Mouse (Mus musculus) hindbrain, embryonic 14.5 days (tissue): ENCODE measurements around the gene Apmap. TPM values are rescaled to one million over a fixed set of nuclear protein-coding genes. Genes with fewer than 3 reads are reported as not detected.

Source experiments
- ATAC-seq: fragments of 200-750 bp; cut with Nextera tagmentation; 2 replicates; pipeline ENCODE4 v1.8.0; 2017; ENCODE audit warnings: moderate number of reproducible peaks, mild to moderate bottlenecking, moderate TSS enrichment, moderate library complexity; ENCODE audit not compliant: low FRiP score
- DNase-seq: peaks from one replicate; pipeline ENCODE4 v3.0.0-alpha.2; 2015; ENCODE audit warnings: low spot score
- H3K27ac ChIP-seq: fragments of 300-500 bp; sonication (generic); 2 replicates; pipeline ENCODE4 v1.5.1; 2014; ENCODE audit warnings: mild to moderate bottlenecking, moderate library complexity
- H3K27me3 ChIP-seq: fragments of 300-500 bp; sonication (generic); 2 replicates; pipeline ENCODE4 v1.6.1; 2014; ENCODE audit warnings: mild to moderate bottlenecking, low read length, mixed read lengths; ENCODE audit not compliant: control insufficient read depth, insufficient read depth
- H3K36me3 ChIP-seq: fragments of 300-500 bp; sonication (generic); replicated peaks from 2 replicates; pipeline ENCODE4 v1.6.1; 2014; ENCODE audit not compliant: control insufficient read depth, insufficient read depth
- H3K4me1 ChIP-seq: fragments of 300-500 bp; sonication (generic); replicated peaks from 2 replicates; pipeline ENCODE4 v1.6.1; 2014; ENCODE audit warnings: antibody characterized with exemption, low read length, mixed read lengths; ENCODE audit not compliant: control insufficient read depth, insufficient read depth
- H3K4me2 ChIP-seq: fragments of 300-500 bp; sonication (generic); replicated peaks from 2 replicates; pipeline ENCODE4 v1.6.1; 2014; ENCODE audit warnings: mild to moderate bottlenecking, moderate library complexity
- H3K4me3 ChIP-seq: fragments of 300-500 bp; sonication (generic); replicated peaks from 2 replicates; pipeline ENCODE4 v1.5.1; 2014; ENCODE audit warnings: mild to moderate bottlenecking, low read length
- H3K9ac ChIP-seq: fragments of 300-500 bp; sonication (generic); 2 replicates; pipeline ENCODE4 v1.6.1; 2014
- H3K9me3 ChIP-seq: fragments of 300-500 bp; sonication (generic); 2 replicates; pipeline ENCODE4 v1.6.1; 2016; ENCODE audit warnings: low read length; ENCODE audit not compliant: control insufficient read depth
- WGBS: fragments of 180-500 bp; shearing (Covaris S2); extraction: QIAGEN DNeasy Blood & Tissue Kit; methylation state at CpG from one replicate; pipeline ENCODE4 v1.1.7; 2014; 5-methylcytosine and 5-hydroxymethylcytosine counted together
- polyA plus RNA-seq: library from polyadenylated mRNA; unstranded; fragments of >200 nt; fragmentation: Nextera tagmentation; extraction: Ambion mirVana; gene quantifications from 2 replicates; pipeline ENCODE4 v1.2.1, GENCODE M21; 2014

Gene Apmap
- polyA plus RNA-seq, 1 experiment from 2014 or later = 41.6 TPM

- no peak overlapping the region for H3K9ac ChIP-seq
- peaks cover 38% of the 10 kb centered on the region for H3K36me3 ChIP-seq
- H3K27ac ChIP-seq = no peak overlapping the region
- no peaks in the 10 kb centered on the region for H3K4me1 ChIP-seq
- no peak overlapping the region for H3K4me2 ChIP-seq
- no peak overlapping the region for H3K4me3 ChIP-seq
- no peaks in the 10 kb centered on the region for H3K27me3 ChIP-seq
- DNase-seq (no peak), ATAC-seq (no peak)
- WGBS = 92% methylated on average over 4 of the region's 4 CpGs
- H3K9me3 ChIP-seq = no peaks in the 10 kb centered on the region
Measured at GRCm38 (mm10) chr2:150629255-150629654, 20.9 kb upstream of the Apmap start.

- peaks cover 34% of the 10 kb centered on the region for H3K36me3 ChIP-seq
- WGBS = 80% methylated on average over 6 of the region's 6 CpGs
- DNase-seq = no peak
Measured at GRCm38 (mm10) chr2:150627140-150627539, 18.8 kb upstream of the Apmap start.

GRCm38 (mm10) chr2:150624926-150625325 is 16.6 kb upstream of the Apmap start:
- WGBS = 94% methylated on average over 8 of the region's 8 CpGs
- Histone ChIP-seq H3K27me3 (no peaks in the 10 kb centered on the region), H3K27ac (no peak overlapping the region), H3K4me2 (no peak overlapping the region), H3K4me3 (no peak overlapping the region), H3K9ac (no peak overlapping the region), H3K9me3 (no peaks in the 10 kb centered on the region), H3K36me3 (peaks cover 29% of the 10 kb centered on the region), H3K4me1 (no peaks in the 10 kb centered on the region)
- ATAC-seq (no peak), DNase-seq (no peak)

More at GRCm38 (mm10) chr2:150627140-150627539, 18.8 kb upstream of the Apmap start:
- Histone ChIP-seq H3K9ac (no peak overlapping the region), H3K9me3 (no peaks in the 10 kb centered on the region), H3K4me2 (no peak overlapping the region), H3K4me3 (no peak overlapping the region), H3K27me3 (no peaks in the 10 kb centered on the region), H3K4me1 (no peaks in the 10 kb centered on the region), H3K27ac (no peak overlapping the region)
- no peak for ATAC-seq

GRCm38 (mm10) chr2:150623957-150624356 is 15.6 kb upstream of the Apmap start:
- H3K27me3 ChIP-seq = no peaks in the 10 kb centered on the region
- peaks cover 36% of the 10 kb centered on the region for H3K36me3 ChIP-seq
- no peak for ATAC-seq
- 91% methylated on average over 3 of the region's 3 CpGs for WGBS
- H3K9ac ChIP-seq = no peak overlapping the region
- no peaks in the 10 kb centered on the region for H3K4me1 ChIP-seq
- no peak overlapping the region for H3K4me2 ChIP-seq
- H3K9me3 ChIP-seq = no peaks in the 10 kb centered on the region
- no peak overlapping the region for H3K27ac ChIP-seq
- DNase-seq = no peak
- H3K4me3 ChIP-seq = no peak overlapping the region

GRCm38 (mm10) chr2:150621698-150622097 is 13.3 kb upstream of the Apmap start:
- 77% methylated on average over 3 of the region's 3 CpGs for WGBS
- H3K9ac ChIP-seq = no peak overlapping the region

GRCm38 (mm10) chr2:150610097-150610496 is 1.7 kb upstream of the Apmap start:
- no peak for DNase-seq
- no peak for ATAC-seq
- 81% methylated on average over 3 of the region's 3 CpGs for WGBS
- H3K27me3 ChIP-seq = no peaks in the 10 kb centered on the region
- no peak overlapping the region for H3K27ac ChIP-seq
- peaks cover 10% of the 10 kb centered on the region for H3K4me1 ChIP-seq
- no peaks in the 10 kb centered on the region for H3K36me3 ChIP-seq
- no peak overlapping the region for H3K9ac ChIP-seq
- H3K4me3 ChIP-seq = no peak overlapping the region
- H3K4me2 ChIP-seq = no peak overlapping the region
- H3K9me3 ChIP-seq = no peaks in the 10 kb centered on the region

More at GRCm38 (mm10) chr2:150621698-150622097, 13.3 kb upstream of the Apmap start:
- no peak overlapping the region for H3K4me2 ChIP-seq
- H3K4me3 ChIP-seq = no peak overlapping the region
- H3K4me1 ChIP-seq = no peaks in the 10 kb centered on the region
- no peaks in the 10 kb centered on the region for H3K27me3 ChIP-seq
- H3K36me3 ChIP-seq = peaks cover 28% of the 10 kb centered on the region
- no peak overlapping the region for H3K27ac ChIP-seq
- ATAC-seq (no peak), DNase-seq (no peak)
- no peaks in the 10 kb centered on the region for H3K9me3 ChIP-seq

- peak overlapping the region; percentile 51 for H3K27ac ChIP-seq
- H3K9me3 ChIP-seq = no peaks in the 10 kb centered on the region
- 1% methylated on average over 10 of the region's 10 CpGs for WGBS
- no peaks in the 10 kb centered on the region for H3K36me3 ChIP-seq
- H3K4me3 ChIP-seq = peak overlapping the region; percentile 82
- H3K9ac ChIP-seq = peak overlapping the region; percentile 87
- DNase-seq = peak; percentile 90
- peak; percentile 61 for ATAC-seq
- H3K4me1 ChIP-seq = peaks cover 10% of the 10 kb centered on the region
- peak overlapping the region; percentile 78 for H3K4me2 ChIP-seq
- H3K27me3 ChIP-seq = no peaks in the 10 kb centered on the region
Measured at GRCm38 (mm10) chr2:150608872-150609560, 649 bp upstream of the Apmap start.

GRCm38 (mm10) chr2:150607086-150607485 is 1.3 kb downstream of the Apmap start:
- ATAC-seq (no peak), DNase-seq (no peak)
- Histone ChIP-seq H3K4me3 (peak overlapping the region; percentile 82), H3K4me2 (peak overlapping the region; percentile 78), H3K9ac (0 out of 2 replicates have a peak overlapping the region, but pooled peaks have one; percentile 87), H3K9me3 (no peaks in the 10 kb centered on the region), H3K4me1 (peaks cover 10% of the 10 kb centered on the region), H3K27ac (no peak overlapping the region), H3K27me3 (no peaks in the 10 kb centered on the region), H3K36me3 (no peaks in the 10 kb centered on the region)
- WGBS = 88% methylated on average over 1 of the region's 1 CpGs

- no peak for ATAC-seq
- WGBS = 87% methylated on average over 2 of the region's 2 CpGs
- peaks cover 10% of the 10 kb centered on the region for H3K4me1 ChIP-seq
Measured at GRCm38 (mm10) chr2:150604802-150605201, 3.6 kb downstream of the Apmap start.

More at GRCm38 (mm10) chr2:150604802-150605201, 3.6 kb downstream of the Apmap start:
- no peak overlapping the region for H3K4me3 ChIP-seq
- no peaks in the 10 kb centered on the region for H3K36me3 ChIP-seq
- no peaks in the 10 kb centered on the region for H3K9me3 ChIP-seq
- H3K27me3 ChIP-seq = no peaks in the 10 kb centered on the region
- H3K4me2 ChIP-seq = no peak overlapping the region
- DNase-seq = no peak
- no peak overlapping the region for H3K9ac ChIP-seq
- no peak overlapping the region for H3K27ac ChIP-seq
